Mouse (Mus musculus): ENCODE results near the gene Sgpp2. TPM values are rescaled to one million over a fixed set of nuclear protein-coding genes. Genes with fewer than 3 reads are reported as not detected.

Gene Sgpp2
- polyA plus RNA-seq, 1 experiment from 2014 or later: 23.0 TPM

DNA sequence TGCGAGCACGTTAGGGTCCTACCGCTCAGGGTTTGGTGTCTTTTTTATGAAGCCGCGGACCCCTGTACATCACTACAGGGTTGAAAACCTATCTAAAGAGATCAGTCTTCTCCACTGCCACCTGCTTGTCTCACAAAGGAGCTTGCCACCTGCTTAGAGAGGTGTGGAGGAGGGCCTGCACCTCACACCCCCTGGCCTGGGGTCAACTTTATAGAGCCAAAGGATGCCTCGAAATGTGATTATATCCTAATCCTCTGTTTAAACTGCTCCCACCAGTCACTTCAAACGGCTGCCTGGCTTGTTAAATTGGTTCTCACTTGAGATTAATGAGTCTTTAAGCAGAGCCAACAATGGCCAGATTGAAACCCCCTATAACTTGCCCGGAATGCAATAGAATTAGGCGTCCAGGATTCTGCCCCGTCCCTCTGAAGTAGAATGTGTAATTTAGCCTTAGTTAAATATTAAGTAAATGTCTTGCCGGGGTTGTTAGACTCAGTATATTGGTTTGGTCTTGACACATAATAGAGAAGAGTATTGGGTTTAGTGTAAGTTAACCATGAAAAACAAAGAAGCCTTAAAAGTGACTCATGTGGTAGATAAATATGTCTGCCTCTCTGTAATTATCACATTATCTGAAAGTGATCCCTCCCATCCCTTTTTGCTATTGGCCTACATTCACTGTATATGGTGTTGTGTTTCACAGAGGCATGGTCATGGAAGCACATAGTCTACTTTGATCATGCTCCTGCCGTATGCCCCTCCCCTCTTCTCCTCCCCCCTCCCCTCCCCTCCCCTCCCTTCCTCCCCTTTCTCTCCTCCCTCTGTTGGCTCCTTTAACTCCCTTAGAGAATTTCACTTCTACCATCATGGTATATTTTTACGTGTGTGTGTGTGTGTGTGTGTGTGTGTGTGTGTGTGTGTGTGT lies 54.1 kb downstream of the Sgpp2 start:
- Histone ChIP-seq H3K27me3 (replicated peaks; ENCODE audit: control insufficient read depth, insufficient read depth, low read length) (no peaks in the 10 kb centered on the region), H3K9me3 (ENCODE audit: control insufficient read depth) (no peaks in the 10 kb centered on the region), H3K27ac (ENCODE audit: low read depth, low read length) (no peak overlapping the region), H3K4me2 (replicated peaks; ENCODE audit: low read depth) (no peak overlapping the region), H3K4me3 (ENCODE audit: low read depth, low read length) (no peak overlapping the region), H3K9ac (ENCODE audit: low read depth, low read length) (no peak overlapping the region), H3K36me3 (ENCODE audit: control insufficient read depth, insufficient read depth) (0 out of 2 replicates have a peak, but pooled peaks cover 5% of the 10 kb centered on the region), H3K4me1 (replicated peaks; ENCODE audit: control insufficient read depth, insufficient read depth, low read length) (no peaks in the 10 kb centered on the region)
- TF ChIP-seq CTCF (IDR thresholded peaks at IDR 0.05; ENCODE audit: low read depth): no peak
- 0 out of 2 replicates have a peak, but pooled peaks have one; percentile 31 for ATAC-seq
- 46% methylated on average over 13 of the region's 13 CpGs for whole genome bisulfite sequencing

DNA sequence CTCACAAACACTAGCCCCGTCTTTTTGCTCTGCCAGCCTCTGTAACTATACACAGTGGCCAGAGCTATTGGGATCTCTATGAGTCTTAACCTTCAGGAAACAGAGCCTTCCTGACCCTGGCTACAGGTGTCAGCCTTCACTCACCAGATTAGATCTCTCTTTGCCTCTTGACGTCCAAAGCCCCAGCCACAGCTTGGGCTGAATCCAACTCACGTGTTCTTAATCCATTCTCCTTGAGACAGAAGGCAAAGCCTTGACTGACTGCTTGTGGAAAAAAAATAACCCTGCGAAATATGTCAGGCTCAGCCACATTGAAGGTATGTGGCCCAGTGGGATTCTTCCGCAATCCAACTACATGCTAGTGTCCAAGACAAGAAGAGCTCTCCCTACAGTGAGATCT lies 57.7 kb downstream of the Sgpp2 start:
- H3K9ac ChIP-seq (ENCODE audit: low read depth, low read length): no peak overlapping the region
- H3K4me2 ChIP-seq (replicated peaks; ENCODE audit: low read depth): no peak overlapping the region
- H3K27me3 ChIP-seq (replicated peaks; ENCODE audit: control insufficient read depth, insufficient read depth, low read length): no peaks in the 10 kb centered on the region
- H3K4me3 ChIP-seq (ENCODE audit: low read depth, low read length): no peak overlapping the region
- ATAC-seq: no peak
- 74% methylated on average over 5 of the region's 5 CpGs for whole genome bisulfite sequencing
- H3K27ac ChIP-seq (ENCODE audit: low read depth, low read length): no peak overlapping the region
- H3K9me3 ChIP-seq (ENCODE audit: control insufficient read depth): no peaks in the 10 kb centered on the region
- no peaks in the 10 kb centered on the region; the same call in 1 of the 2 replicates for H3K4me1 ChIP-seq (replicated peaks; ENCODE audit: control insufficient read depth, insufficient read depth, low read length)
- H3K36me3 ChIP-seq (ENCODE audit: control insufficient read depth, insufficient read depth): no peaks in the 10 kb centered on the region
- TF ChIP-seq CTCF (IDR thresholded peaks at IDR 0.05; ENCODE audit: low read depth): no peak

DNA sequence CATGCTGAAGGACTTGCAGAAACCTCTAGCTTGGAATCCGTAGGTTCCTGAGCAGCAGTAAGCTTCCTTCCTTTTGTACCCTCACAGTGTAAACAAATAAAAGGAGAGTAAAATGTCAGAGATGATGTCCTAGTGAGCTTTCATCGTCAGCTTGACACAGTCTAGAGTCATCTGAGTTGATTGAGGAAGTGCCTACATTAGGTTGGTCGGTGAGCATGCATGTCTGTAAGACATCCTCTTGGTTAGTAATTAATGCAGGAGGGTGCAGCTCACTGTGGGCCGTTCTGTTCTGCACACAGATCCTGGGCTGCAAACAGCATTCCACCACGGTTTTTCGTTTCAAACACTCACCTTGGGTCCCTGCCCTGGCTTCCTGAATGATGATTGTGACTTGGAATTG lies 60.0 kb downstream of the Sgpp2 start:
- Histone ChIP-seq H3K4me1 (replicated peaks; ENCODE audit: control insufficient read depth, insufficient read depth, low read length) (no peaks in the 10 kb centered on the region; the same call in 1 of the 2 replicates), H3K4me3 (ENCODE audit: low read depth, low read length) (no peak overlapping the region), H3K4me2 (replicated peaks; ENCODE audit: low read depth) (no peak overlapping the region), H3K27me3 (replicated peaks; ENCODE audit: control insufficient read depth, insufficient read depth, low read length) (no peaks in the 10 kb centered on the region), H3K9me3 (ENCODE audit: control insufficient read depth) (no peaks in the 10 kb centered on the region), H3K27ac (ENCODE audit: low read depth, low read length) (no peak overlapping the region), H3K9ac (ENCODE audit: low read depth, low read length) (no peak overlapping the region), H3K36me3 (ENCODE audit: control insufficient read depth, insufficient read depth) (no peaks in the 10 kb centered on the region)
- 24% methylated on average over 6 of the region's 6 CpGs for WGBS
- TF ChIP-seq CTCF (IDR thresholded peaks at IDR 0.05; ENCODE audit: low read depth): no peak
- ATAC-seq: 0 out of 2 replicates have a peak, but pooled peaks have one; percentile 31

DNA sequence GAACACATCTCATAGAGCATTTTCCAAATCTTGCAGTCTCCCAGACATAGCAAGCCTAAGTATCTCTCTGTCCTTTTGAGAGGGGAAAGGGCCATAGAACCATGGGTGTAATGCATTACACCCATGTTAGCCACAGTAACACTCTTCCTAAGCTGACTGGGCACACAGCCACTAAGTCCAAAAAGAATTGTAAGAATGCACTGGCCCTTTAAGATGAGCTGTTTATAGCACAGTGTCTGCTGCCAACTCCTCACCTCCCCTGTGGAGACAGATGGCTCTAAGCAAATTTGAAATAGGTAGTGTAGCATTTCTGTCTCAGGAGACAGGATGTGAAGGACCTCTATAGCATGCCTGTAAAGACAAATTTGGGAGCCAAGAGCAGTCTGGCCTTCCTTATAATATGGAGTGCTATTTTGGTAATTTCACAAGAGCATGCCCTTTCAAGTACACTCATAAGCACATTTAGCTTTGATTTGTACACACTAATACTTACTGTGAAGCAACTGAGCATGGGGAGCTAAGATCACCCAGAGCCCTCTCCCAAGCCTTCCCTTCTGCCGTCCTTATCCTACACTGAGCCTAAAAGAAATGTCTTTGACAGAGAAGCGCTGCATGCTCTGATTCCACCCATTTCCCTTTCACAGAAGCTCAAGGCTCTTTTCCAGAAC lies 61.6 kb downstream of the Sgpp2 start:
- no peak for TF ChIP-seq CTCF (IDR thresholded peaks at IDR 0.05; ENCODE audit: low read depth)
- Histone ChIP-seq H3K36me3 (ENCODE audit: control insufficient read depth, insufficient read depth) (no peaks in the 10 kb centered on the region), H3K4me1 (replicated peaks; ENCODE audit: control insufficient read depth, insufficient read depth, low read length) (no peaks in the 10 kb centered on the region; the same call in 1 of the 2 replicates), H3K27ac (ENCODE audit: low read depth, low read length) (no peak overlapping the region), H3K9ac (ENCODE audit: low read depth, low read length) (no peak overlapping the region), H3K4me3 (ENCODE audit: low read depth, low read length) (no peak overlapping the region), H3K27me3 (replicated peaks; ENCODE audit: control insufficient read depth, insufficient read depth, low read length) (no peaks in the 10 kb centered on the region), H3K9me3 (ENCODE audit: control insufficient read depth) (no peaks in the 10 kb centered on the region), H3K4me2 (replicated peaks; ENCODE audit: low read depth) (no peak overlapping the region)
- ATAC-seq: no peak
- WGBS: 81% methylated on average over 2 of the region's 2 CpGs

DNA sequence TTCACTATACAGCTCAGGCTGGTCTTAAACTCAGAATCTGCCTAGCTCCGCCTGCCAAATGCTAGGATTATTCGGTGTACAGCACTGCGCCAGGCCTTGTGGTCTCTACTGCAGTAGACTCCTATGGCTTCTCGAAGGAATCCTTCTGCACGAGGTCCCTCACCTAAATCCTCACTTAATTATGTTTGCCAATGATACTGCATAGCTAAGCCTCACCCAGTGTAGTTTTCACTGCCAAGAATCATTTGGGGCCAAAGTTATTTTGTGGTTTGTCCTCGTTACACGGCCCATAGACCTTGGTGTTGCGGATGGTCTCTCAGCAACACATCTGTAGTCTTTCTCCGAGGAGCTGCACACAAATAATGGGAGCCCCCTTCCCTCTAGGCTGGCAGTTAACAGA lies 62.2 kb downstream of the Sgpp2 start:
- Histone ChIP-seq H3K9ac (ENCODE audit: low read depth, low read length) (no peak overlapping the region), H3K27me3 (replicated peaks; ENCODE audit: control insufficient read depth, insufficient read depth, low read length) (no peaks in the 10 kb centered on the region), H3K9me3 (ENCODE audit: control insufficient read depth) (no peaks in the 10 kb centered on the region), H3K27ac (ENCODE audit: low read depth, low read length) (no peak overlapping the region), H3K36me3 (ENCODE audit: control insufficient read depth, insufficient read depth) (no peaks in the 10 kb centered on the region), H3K4me2 (replicated peaks; ENCODE audit: low read depth) (no peak overlapping the region), H3K4me3 (ENCODE audit: low read depth, low read length) (no peak overlapping the region), H3K4me1 (replicated peaks; ENCODE audit: control insufficient read depth, insufficient read depth, low read length) (no peaks in the 10 kb centered on the region; the same call in 1 of the 2 replicates)
- 81% methylated on average over 9 of the region's 9 CpGs for WGBS
- no peak for TF ChIP-seq CTCF (IDR thresholded peaks at IDR 0.05; ENCODE audit: low read depth)
- ATAC-seq: no peak

DNA sequence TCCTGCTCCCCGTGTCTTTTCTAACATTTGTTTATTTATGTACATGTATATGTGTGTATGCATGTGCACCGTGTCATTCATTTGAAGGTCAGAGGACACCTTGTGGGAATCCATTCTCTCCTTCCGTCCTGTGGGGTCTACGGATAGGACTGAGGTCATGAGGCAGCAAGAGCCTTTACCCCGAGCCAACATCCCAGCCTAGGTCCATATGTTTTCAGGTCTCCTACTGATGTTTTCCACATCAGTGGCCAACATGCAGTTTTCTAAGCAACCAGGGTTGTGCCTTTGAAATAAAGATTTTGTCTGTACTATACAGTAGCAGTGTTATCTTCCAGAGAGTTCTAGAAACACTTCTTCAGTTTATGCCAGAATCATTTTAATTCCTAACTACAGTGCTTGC lies 63.7 kb downstream of the Sgpp2 start:
- no peaks in the 10 kb centered on the region for H3K27me3 ChIP-seq (replicated peaks; ENCODE audit: control insufficient read depth, insufficient read depth, low read length)
- 89% methylated on average over 5 of the region's 5 CpGs for WGBS
- H3K36me3 ChIP-seq (ENCODE audit: control insufficient read depth, insufficient read depth): no peaks in the 10 kb centered on the region
- no peak overlapping the region for H3K4me3 ChIP-seq (ENCODE audit: low read depth, low read length)
- no peak overlapping the region for H3K9ac ChIP-seq (ENCODE audit: low read depth, low read length)
- ATAC-seq: no peak
- H3K4me1 ChIP-seq (replicated peaks; ENCODE audit: control insufficient read depth, insufficient read depth, low read length): no peaks in the 10 kb centered on the region; the same call in 1 of the 2 replicates
- TF ChIP-seq CTCF (IDR thresholded peaks at IDR 0.05; ENCODE audit: low read depth): no peak
- H3K4me2 ChIP-seq (replicated peaks; ENCODE audit: low read depth): no peak overlapping the region
- no peak overlapping the region for H3K27ac ChIP-seq (ENCODE audit: low read depth, low read length)
- no peaks in the 10 kb centered on the region for H3K9me3 ChIP-seq (ENCODE audit: control insufficient read depth)
